Mouse (Mus musculus): Measurements from ENCODE around the gene Cyp2s1.
"Not testable (repeated sequence)": the region's sequence is repeated elsewhere in the genome, so short reads cannot be mapped to it uniquely, and the experiment has no call there.

Cyp2s1 gene

GRCm38 (mm10) chr7:25812195-25812594 is 4.5 kb downstream of the Cyp2s1 start:
- no peak for DNase-seq (ENCODE audit: extremely low spot score, low spot score)

- DNase-seq (ENCODE audit: extremely low spot score, low spot score): no peak
Observed at GRCm38 (mm10) chr7:25811716-25812115, 5.0 kb downstream of the Cyp2s1 start.

- DNase-seq (ENCODE audit: extremely low spot score, low spot score): peak; percentile 79
Observed at GRCm38 (mm10) chr7:25805631-25806343, 10.9 kb downstream of the Cyp2s1 start.

DNA sequence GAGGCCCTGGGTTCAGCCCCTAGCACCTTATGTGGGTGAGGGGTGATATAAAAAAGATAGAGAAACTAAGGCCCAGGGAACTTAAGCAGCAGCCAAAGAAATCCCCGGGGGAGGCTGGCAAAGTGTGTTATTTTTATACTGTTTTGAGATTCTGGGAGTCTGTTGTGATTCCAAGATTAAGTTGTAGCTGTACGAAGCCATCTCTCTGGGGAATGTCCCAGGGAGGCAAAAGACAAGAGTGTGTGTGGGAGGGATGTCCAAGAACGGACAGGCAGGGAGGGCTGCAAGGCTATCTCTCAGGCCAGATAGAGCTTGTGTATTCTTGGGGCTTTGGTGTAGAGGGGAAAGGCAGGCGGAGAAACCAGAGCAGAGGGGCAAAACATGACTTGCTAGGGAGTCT is 11.9 kb downstream of the Cyp2s1 start:
- no peak for DNase-seq (ENCODE audit: extremely low spot score, low spot score)

GRCm38 (mm10) chr7:25803460-25803859 is 13.3 kb downstream of the Cyp2s1 start:
- DNase-seq (ENCODE audit: extremely low spot score, low spot score): no peak

DNA sequence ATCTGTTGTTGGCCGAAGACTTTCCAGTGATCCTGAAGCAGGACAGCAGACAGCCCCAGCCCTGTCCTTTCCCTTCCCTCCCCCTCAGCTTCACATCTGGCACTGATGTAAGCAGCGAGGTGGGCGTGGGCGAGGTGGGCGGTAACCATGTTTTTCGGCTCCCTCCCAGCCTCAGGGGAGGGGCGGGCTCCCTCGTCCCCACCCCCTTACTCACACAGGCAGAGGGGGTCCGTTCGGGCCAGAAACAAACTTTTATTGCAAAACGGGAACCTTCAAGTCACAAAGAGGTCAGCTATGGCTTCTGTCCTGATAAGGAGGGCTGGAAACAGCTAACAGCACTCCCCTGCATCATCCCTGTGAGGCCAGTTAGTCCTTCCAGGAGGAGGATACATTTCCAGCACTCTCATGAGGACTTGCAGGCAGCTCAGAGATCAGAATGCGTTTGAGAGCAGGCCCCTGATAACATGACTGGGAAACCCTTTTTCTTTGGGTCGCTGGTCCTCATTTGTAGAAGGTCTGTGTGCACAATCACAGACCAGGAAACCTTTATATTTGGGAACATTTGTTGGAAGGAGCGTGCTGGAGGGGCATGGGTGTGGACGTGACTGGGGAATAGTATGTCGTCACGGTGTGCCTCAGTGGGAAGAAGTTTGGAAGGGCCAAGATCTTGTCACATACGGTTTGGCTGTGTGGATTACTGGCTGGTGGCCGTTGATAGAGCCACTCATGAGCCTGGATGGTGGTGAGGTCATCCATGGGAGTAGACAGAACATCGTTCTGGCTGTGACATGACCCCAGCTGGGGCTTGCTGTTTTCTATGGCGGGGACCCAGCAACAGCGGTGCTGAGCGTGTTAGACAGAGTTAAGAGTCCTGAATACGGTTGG is 14.2 kb downstream of the Cyp2s1 start:
- peak; percentile 66 for DNase-seq (ENCODE audit: extremely low spot score, low spot score)

DNA sequence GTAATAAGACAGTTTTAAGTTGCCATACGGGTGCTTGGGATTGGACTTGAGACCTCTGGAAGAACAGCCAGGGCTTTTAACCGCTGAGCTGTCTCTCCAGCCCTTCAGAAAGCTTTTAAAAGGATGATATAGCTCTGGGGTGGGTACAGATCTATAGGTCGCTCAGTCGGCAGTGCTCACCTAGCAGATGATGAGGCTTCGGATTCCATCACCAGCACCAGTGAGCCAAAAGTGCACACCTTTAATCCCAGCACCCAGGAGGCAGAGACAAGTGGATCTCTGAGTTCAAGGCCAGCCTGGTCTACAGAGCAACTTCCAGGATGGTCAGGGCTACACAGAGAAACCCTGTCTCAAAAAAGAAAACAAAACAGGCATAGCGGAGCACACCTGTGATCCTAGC is 15.7 kb downstream of the Cyp2s1 start:
- DNase-seq (ENCODE audit: extremely low spot score, low spot score): no peak

GRCm38 (mm10) chr7:25799369-25799768 is 17.3 kb downstream of the Cyp2s1 start:
- no peak for DNase-seq (ENCODE audit: extremely low spot score, low spot score)

DNA sequence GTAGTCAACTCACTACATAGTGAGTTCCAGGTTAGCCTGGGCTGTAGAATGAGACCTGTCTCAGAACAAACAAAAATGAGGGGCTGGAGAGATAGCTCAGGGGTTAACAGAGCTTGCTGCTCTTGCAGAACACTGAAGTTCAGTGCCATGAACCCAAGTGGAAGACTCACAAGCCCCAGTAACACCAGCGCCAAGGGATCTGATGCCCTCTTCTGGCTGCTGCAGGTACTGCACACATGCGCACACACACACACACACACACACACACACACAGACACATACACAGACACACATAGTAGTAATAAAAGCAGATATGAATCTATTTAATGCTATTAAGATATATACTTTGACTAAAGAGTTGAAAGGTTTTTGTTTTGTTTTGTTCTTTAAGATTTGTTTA is 18.2 kb downstream of the Cyp2s1 start:
- no peak for DNase-seq (ENCODE audit: extremely low spot score, low spot score)

DNA sequence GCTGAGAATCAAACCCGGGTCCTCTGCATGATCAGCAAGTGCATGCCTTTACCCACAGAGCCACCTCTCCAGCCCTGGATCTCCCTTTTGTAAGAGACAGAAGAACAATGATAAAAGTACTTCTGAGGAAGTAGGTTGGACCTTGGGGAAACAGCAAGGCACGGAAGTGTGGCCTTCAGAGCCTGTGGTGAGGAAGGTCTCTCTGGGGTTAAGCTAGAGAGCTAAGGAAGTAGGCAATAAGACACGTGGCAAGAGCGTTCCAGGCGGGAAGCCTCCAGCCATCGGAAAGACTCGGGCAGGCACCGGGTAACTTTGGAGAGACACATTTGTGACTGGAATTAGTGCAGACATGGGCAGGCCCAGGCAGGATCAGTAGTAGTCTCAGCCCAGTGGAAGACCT is 21.9 kb downstream of the Cyp2s1 start:
- no peak for DNase-seq (ENCODE audit: extremely low spot score, low spot score)

DNA sequence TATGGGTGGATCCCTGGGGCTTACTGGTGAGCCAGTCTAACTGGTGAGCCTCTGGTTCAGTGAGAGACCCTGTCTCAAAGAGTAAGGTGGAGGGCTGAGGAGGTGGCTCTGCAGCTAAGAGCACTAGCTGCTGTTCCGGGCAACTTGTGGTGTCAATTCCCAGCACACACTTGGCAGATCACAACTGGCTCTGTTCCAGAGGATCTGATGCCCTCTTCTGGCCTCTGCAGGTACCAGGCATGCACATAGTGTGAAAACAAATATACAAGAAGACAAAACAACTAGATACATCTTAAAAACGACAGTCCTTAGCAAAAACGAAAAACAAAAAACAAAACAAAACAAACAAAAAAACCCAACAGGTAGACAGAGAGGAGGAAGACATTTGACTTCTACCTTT is 23.0 kb downstream of the Cyp2s1 start:
- no peak for DNase-seq (ENCODE audit: extremely low spot score, low spot score)

DNA sequence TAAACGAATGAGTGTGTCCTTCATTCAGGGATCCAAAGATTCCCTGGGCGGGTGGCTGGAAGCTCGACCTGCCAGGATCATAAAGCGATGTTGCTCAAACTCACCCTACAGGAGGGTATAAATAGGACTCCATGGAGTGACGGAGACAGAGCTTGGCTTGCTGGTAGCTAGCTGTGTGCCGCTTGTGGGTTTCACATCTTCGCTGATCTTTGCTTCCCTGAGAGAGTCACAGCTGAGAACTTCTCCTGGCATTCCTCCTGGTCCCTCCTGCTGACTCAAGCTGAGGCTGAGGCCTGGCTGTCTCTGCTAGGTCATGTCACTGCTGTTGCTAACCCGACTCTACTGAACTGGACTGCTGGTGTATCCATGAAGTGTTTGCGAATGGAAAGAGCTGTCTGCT is 23.7 kb downstream of the Cyp2s1 start:
- DNase-seq (ENCODE audit: extremely low spot score, low spot score): not testable (repeated sequence)

GRCm38 (mm10) chr7:25790615-25791014 is 26.1 kb downstream of the Cyp2s1 start:
- no peak for DNase-seq (ENCODE audit: extremely low spot score, low spot score)

- DNase-seq (ENCODE audit: extremely low spot score, low spot score): peak; percentile 26
Observed at GRCm38 (mm10) chr7:25789129-25789440, 27.6 kb downstream of the Cyp2s1 start.

GRCm38 (mm10) chr7:25788220-25789128 is 28.2 kb downstream of the Cyp2s1 start, which contains the start of gene Axl:
Gene Axl, minus strand, starts transcription at chr7:25788705.
- DNase-seq (ENCODE audit: extremely low spot score, low spot score): peak; percentile 78

GRCm38 (mm10) chr7:25787456-25788219 is 29.1 kb downstream of the Cyp2s1 start:
- DNase-seq (ENCODE audit: extremely low spot score, low spot score): peak; percentile 29

- DNase-seq (ENCODE audit: extremely low spot score, low spot score): no peak
Observed at GRCm38 (mm10) chr7:25786974-25787373, 29.7 kb downstream of the Cyp2s1 start.

GRCm38 (mm10) chr7:25785752-25786151 is 31.0 kb downstream of the Cyp2s1 start:
- no peak for DNase-seq (ENCODE audit: extremely low spot score, low spot score)

DNA sequence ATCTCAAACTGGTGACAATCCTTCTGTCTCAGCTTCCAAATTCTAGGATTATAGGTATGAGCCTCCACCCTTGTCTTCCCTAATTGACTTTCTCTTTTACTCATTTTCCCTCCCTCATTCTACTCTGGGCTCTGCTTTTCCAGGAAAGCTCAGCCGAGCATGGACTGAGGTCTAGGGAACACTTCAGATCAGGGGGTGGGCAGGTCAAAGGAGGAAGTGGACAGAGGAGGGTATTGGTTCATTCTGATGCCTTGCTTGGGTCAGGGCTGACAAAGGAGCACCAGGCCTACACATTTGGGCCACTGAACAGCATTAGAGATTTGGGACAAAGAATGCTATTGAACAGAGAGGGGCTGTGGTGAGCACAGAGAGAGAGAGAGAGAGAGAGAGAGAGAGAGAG is 31.9 kb downstream of the Cyp2s1 start:
- no peak for DNase-seq (ENCODE audit: extremely low spot score, low spot score)

GRCm38 (mm10) chr7:25783746-25784145 is 33.0 kb downstream of the Cyp2s1 start:
- DNase-seq (ENCODE audit: extremely low spot score, low spot score): no peak

DNA sequence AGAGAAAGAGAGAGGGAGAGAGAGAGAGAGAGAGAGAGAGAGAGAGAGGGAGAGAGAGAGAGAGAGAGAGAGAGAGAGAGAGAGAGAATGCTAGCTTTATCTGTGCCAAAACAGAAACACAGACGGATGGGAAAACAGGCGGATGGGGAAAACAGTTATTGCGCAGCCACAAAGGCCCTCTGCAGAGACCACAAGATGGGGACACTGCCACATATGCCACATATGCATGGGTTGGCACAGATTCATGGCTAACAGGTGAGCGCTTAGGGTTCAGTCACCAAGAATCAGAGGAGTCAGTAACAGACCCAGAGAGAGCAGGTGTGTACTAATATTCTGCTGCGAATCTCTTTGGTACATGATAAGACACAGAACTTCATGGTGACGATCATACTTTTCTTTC is 34.0 kb downstream of the Cyp2s1 start:
- no peak for DNase-seq (ENCODE audit: extremely low spot score, low spot score)

Data from neural tube, embryonic 10.5 days (tissue).